Mouse (Mus musculus) forebrain, embryonic 13.5 days (tissue): Measurements from ENCODE around the gene Omt2a. TPM values are rescaled to one million over a fixed set of nuclear protein-coding genes. Genes with fewer than 3 reads are reported as not detected.
"Not testable (repeated sequence)": the region's sequence is repeated elsewhere in the genome, so short reads cannot be mapped to it uniquely, and the experiment has no call there.

Experiments used
- ATAC-seq: fragments of 200-750 bp; cut with Nextera tagmentation; 2 replicates; pipeline ENCODE4 v1.8.0; 2017
- H3K27ac ChIP-seq: fragments of 300-500 bp; sonication (generic); 2 replicates; pipeline ENCODE4 v1.5.1; 2015; ENCODE audit warnings: inconsistent platforms, mild to moderate bottlenecking, moderate library complexity
- H3K27me3 ChIP-seq: fragments of 300-500 bp; sonication (generic); 2 replicates; pipeline ENCODE4 v1.6.1; 2015; ENCODE audit warnings: mild to moderate bottlenecking, inconsistent platforms
- H3K36me3 ChIP-seq: fragments of 300-500 bp; sonication (generic); 2 replicates; pipeline ENCODE4 v1.6.1; 2015; ENCODE audit warnings: mild to moderate bottlenecking, inconsistent platforms; ENCODE audit not compliant: poor library complexity, severe bottlenecking
- H3K4me1 ChIP-seq: fragments of 300-500 bp; sonication (generic); 2 replicates; pipeline ENCODE4 v1.6.1; 2015; ENCODE audit warnings: inconsistent platforms
- H3K4me2 ChIP-seq: fragments of 300-500 bp; sonication (generic); 2 replicates; pipeline ENCODE4 v1.6.1; 2015; ENCODE audit warnings: inconsistent platforms, mild to moderate bottlenecking, moderate library complexity
- H3K4me3 ChIP-seq: fragments of 300-500 bp; sonication (generic); 2 replicates; pipeline ENCODE4 v1.5.1; 2015; ENCODE audit warnings: mild to moderate bottlenecking, inconsistent platforms
- H3K9ac ChIP-seq: fragments of 300-500 bp; sonication (generic); 2 replicates; pipeline ENCODE4 v1.6.1; 2015; ENCODE audit warnings: mild to moderate bottlenecking, inconsistent platforms
- H3K9me3 ChIP-seq: fragments of 300-500 bp; sonication (generic); replicated peaks from 2 replicates; pipeline ENCODE4 v1.6.1; 2016; ENCODE audit warnings: inconsistent platforms
- WGBS: fragments of 180-500 bp; shearing (Covaris S2); methylation state at CpG from one replicate; pipeline ENCODE4 v1.1.7; 2015; 5-methylcytosine and 5-hydroxymethylcytosine counted together
- polyA plus RNA-seq: library from polyadenylated mRNA; unstranded; fragments of >200 nt; fragmentation: Nextera tagmentation; extraction: Ambion mirVana; gene quantifications from 2 replicates; pipeline ENCODE4 v1.2.1, GENCODE M21; 2015

The Omt2a gene
- polyA plus RNA-seq, 1 experiment from 2014 or later: not detected

DNA sequence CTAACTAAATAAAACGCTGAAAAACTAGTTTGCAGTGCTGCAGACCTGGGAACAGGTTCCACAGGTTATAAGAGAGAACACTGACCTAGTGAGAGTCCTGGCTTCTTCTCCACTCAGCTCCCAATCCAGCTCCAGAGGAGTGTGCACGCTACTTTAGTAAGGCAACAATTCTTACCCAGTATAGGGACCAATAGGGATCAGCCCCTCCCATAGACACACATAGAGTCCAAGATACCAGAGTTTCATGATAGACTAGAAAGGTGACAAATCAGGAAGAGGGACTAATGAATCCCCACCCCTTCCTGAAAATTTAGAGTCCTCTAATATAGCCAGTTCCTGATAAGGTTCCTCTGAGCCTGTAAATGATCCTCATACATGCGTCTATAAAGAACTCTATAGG lies 32.4 kb upstream of the Omt2a start:
- ATAC-seq: no peak
- 65% methylated on average over 3 of the region's 3 CpGs for WGBS
- Histone ChIP-seq H3K4me1 (no peaks in the 10 kb centered on the region), H3K9ac (no peak overlapping the region), H3K36me3 (no peaks in the 10 kb centered on the region), H3K27me3 (no peaks in the 10 kb centered on the region), H3K4me3 (no peak overlapping the region), H3K4me2 (no peak overlapping the region), H3K9me3 (no peaks in the 10 kb centered on the region), H3K27ac (no peak overlapping the region)

DNA sequence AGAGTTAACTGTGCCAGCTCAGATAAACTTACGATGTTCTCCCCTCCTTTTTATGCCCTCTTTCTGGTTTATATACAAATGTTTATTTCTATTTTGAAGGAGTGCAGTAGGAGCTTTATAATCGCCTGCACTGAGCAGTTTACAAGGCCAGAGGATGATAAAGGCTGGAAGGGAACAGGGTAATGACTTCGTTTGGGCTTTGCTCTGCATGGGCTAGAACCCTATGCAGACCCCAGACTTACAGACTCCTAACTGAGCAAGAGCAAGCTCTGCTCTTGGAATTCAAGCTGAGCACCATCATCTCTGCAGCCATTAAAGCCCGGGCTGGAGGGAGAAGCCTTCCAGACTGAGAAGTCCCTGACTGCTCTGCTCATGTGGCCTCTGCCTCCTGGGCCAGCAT lies 30.6 kb upstream of the Omt2a start:
- H3K27me3 ChIP-seq, H3K4me1 ChIP-seq, H3K4me3 ChIP-seq, H3K9me3 ChIP-seq, H3K27ac ChIP-seq, H3K4me2 ChIP-seq, H3K9ac ChIP-seq, H3K36me3 ChIP-seq, ATAC-seq: not testable (repeated sequence)
- WGBS: 73% methylated on average over 4 of the region's 4 CpGs

DNA sequence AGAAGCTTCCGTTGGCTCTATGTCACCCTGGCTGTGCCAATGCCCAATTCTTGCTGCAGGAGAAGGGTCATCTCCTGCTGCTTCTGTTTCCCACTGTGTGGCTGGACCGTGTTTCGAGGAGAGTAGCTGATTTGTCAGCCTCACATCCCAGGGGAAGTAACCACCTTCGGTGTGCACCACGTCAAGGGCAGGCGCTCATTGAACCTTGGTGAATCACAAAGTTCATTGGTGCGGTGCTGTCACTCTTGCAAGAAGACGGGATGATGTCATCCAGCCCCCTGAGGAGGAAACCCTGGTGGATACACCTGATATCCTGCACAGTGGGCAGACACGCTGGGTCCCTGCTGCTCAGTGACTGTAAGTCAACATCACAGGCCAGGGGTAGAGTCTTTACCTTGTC lies 28.5 kb upstream of the Omt2a start:
- ATAC-seq, H3K4me2 ChIP-seq: not testable (repeated sequence)
- 90% methylated on average over 9 of the region's 9 CpGs for WGBS

DNA sequence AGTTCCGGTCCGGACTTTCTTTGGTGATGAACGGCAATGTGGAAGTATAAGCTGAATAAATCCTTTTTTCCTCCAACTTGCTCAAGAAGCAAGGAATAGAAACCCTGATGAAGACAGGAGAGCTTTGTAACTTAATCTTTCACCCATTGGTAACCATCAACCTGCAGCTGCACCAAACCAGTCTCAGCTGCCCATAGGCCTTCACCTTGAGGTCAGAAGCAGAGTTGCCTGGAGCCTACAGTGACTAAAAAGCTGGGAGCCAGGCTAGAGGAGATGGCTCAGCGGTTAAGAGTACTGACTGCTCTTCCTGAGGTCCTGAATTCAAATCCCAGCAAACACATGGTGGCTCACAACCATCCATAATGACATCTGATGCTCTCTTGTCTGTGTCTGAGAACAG lies 27.9 kb upstream of the Omt2a start:
- not testable (repeated sequence) for H3K27me3 ChIP-seq, H3K9me3 ChIP-seq, H3K36me3 ChIP-seq, H3K27ac ChIP-seq, H3K4me1 ChIP-seq, H3K4me3 ChIP-seq, H3K9ac ChIP-seq, H3K4me2 ChIP-seq, ATAC-seq
- whole genome bisulfite sequencing: 94% methylated on average over 4 of the region's 4 CpGs

More for the DNA sequence above, 28.5 kb upstream of the Omt2a start:
- H3K9ac ChIP-seq, H3K4me3 ChIP-seq, H3K27ac ChIP-seq, H3K9me3 ChIP-seq, H3K27me3 ChIP-seq, H3K36me3 ChIP-seq, H3K4me1 ChIP-seq: not testable (repeated sequence)

DNA sequence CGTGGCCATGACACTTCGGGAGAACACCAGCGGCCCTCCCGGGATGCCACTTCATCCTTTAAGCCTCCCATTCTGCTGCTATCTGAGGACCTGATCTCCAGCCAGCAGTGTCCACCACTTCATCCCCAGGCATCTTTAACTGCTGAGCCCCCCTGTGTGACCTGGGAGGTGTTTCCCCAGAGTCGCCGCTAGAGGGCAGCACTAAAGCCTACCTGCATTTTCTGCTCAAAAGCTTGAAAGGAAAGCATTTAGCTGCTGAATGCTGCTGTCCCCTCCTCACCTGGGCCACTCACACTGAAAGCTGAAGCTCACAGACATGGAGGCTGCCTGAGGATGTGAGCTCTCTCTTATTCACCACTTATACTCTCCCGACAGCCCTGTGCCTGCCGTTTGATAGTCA lies 25.7 kb upstream of the Omt2a start:
- 10% methylated on average over 8 of the region's 8 CpGs for WGBS
- not testable (repeated sequence) for H3K9me3 ChIP-seq, H3K9ac ChIP-seq, H3K27me3 ChIP-seq, H3K27ac ChIP-seq, ATAC-seq, H3K4me3 ChIP-seq, H3K4me1 ChIP-seq, H3K36me3 ChIP-seq, H3K4me2 ChIP-seq

DNA sequence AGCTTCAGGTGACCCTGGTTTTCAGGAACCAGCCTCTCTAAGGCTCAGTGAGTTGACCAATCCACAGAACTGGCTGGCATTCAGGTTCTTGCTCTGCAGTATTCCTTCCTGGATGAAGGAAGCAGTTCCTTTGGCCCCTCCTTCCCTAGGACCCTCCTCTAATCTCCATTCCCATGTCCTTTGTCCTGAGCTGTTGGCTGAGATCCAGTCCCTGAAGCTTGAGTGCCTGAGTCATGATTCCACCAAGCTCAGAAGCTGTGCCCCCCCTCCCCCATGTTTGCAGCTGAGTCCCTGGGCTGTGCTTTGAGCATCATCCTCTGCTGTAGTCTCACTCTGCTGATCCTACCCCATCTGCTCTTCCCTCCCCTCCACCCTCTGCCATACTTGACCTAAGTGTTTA lies 22.5 kb upstream of the Omt2a start:
- H3K4me2 ChIP-seq, H3K4me3 ChIP-seq, H3K36me3 ChIP-seq, H3K9ac ChIP-seq, H3K4me1 ChIP-seq, H3K27me3 ChIP-seq, H3K9me3 ChIP-seq, H3K27ac ChIP-seq: not testable (repeated sequence)
- peak; percentile 24; the same call in 1 of the 2 replicates for ATAC-seq

DNA sequence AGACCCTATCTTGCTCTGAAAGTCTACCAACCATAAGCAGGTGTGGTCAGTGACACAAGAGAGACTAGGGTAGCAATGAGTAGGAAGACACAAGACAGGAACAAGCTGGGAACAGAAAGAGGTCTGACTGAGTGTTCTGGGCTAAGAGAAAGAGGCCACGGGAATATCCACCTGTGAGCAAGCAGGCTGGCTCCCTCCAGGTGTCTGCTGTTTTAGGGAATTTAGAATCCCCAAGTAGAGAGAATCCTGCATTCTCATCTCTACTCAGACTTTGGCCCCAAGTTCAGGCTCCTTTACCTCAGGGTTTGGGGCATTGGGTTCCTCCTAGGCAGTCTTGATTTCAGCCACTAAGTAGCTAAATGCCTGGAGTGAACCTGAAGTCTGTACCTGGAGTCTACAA lies 12.7 kb upstream of the Omt2a start, which contains the start of gene Omt2b:
Gene Omt2b, plus strand, starts transcription at position 301 of the 400 bp plus-strand sequence.
- H3K4me3 ChIP-seq, H3K4me2 ChIP-seq, H3K36me3 ChIP-seq, H3K27me3 ChIP-seq, ATAC-seq, H3K9me3 ChIP-seq, H3K4me1 ChIP-seq, H3K9ac ChIP-seq, H3K27ac ChIP-seq: not testable (repeated sequence)
- 79% methylated on average over 1 of the region's 1 CpGs for WGBS

DNA sequence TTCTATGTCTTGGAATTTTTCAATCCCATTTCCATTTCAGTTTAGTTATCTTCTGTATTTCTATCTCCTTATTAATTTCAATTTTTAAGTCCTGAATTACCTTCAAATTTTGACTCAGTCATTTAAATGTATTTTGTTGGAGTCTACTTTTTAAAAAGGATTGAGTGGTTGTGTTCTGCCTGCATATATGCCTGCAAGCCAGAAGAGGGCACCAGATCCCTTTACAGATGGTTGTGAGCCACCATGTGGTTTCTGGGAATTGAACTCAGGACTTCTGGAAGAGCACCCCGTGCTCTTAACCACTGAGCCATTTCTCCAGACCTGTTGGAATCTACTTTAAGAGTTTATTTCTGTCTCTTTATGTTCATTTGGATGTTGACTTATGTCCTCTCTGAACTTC lies 4.9 kb upstream of the Omt2a start:
- H3K27ac ChIP-seq: no peak overlapping the region
- ATAC-seq: no peak
- no peaks in the 10 kb centered on the region for H3K9me3 ChIP-seq
- H3K36me3 ChIP-seq: no peaks in the 10 kb centered on the region
- H3K4me1 ChIP-seq: no peaks in the 10 kb centered on the region
- H3K4me3 ChIP-seq: no peak overlapping the region
- WGBS: 38% methylated on average over 1 of the region's 1 CpGs
- no peak overlapping the region for H3K4me2 ChIP-seq
- H3K27me3 ChIP-seq: no peaks in the 10 kb centered on the region
- no peak overlapping the region for H3K9ac ChIP-seq

DNA sequence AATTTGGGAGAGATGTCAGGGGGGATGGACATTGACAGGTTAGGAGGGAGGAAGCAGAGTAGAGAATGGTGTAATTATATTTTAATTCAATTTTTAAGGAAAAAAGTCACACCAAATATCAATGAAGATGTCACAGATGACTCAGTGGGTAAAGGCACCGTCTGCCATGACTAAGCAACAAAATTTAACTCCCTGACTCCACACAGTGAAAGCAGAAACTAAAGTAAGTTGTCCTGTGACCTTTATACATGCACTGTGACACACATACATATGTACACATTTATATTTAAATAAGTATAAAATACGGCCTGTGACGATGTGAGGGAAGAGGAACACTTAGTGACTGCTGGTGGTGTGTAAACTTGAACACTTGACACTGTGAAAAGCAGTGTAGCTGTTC lies 6.5 kb downstream of the Omt2a start:
- WGBS: 85% methylated on average over 3 of the region's 3 CpGs
- not testable (repeated sequence) for H3K36me3 ChIP-seq, ATAC-seq, H3K9me3 ChIP-seq, H3K27ac ChIP-seq, H3K4me2 ChIP-seq, H3K9ac ChIP-seq, H3K27me3 ChIP-seq, H3K4me3 ChIP-seq, H3K4me1 ChIP-seq

DNA sequence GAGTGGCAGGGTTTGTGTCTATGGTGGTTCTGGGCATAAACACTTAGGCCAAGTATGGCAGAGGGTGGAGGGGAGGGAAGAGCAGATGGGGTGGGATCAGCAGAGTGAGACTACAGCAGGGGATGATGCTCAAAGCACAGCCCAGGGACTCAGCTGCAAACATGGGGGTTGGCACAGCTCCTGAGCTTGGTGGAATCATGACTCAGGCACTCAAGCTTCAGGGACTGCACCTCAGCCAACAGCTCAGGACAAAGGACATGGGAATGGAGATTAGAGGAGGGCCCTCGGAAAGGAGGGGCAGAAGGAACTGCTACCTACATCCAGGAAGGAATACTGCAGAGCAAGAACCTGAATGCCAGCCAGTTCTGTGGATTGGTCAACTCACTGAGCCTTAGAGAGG lies 15.5 kb downstream of the Omt2a start:
- H3K9me3 ChIP-seq, H3K27me3 ChIP-seq: not testable (repeated sequence)

DNA sequence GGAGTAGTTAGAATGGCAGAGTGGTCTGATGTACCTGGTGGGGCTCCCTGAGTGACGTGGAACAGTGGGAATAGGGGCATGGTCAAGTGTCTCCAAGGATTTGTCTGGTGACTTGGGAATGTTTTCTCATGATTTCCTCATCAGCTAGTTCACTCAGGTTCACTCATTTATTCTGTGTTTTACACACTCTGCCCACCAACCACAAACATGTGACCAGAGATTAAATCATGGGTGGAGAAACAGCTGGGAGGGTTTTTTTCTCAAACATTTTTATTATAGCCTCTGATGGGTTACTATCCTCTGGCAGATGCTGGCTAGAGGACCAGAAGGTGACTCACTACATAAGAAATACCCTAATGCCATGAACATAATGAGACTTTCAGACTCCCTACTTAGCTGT lies 16.4 kb downstream of the Omt2a start:
- Histone ChIP-seq H3K4me1 (no peaks in the 10 kb centered on the region), H3K9ac (no peak overlapping the region), H3K27me3 (no peaks in the 10 kb centered on the region), H3K27ac (no peak overlapping the region), H3K4me2 (no peak overlapping the region), H3K4me3 (no peak overlapping the region), H3K9me3 (no peaks in the 10 kb centered on the region), H3K36me3 (no peaks in the 10 kb centered on the region)
- 91% methylated on average over 1 of the region's 1 CpGs for WGBS
- no peak for ATAC-seq

More for the DNA sequence above, 15.5 kb downstream of the Omt2a start:
- not testable (repeated sequence) for ATAC-seq, H3K4me3 ChIP-seq, H3K36me3 ChIP-seq, H3K9ac ChIP-seq, H3K4me1 ChIP-seq, H3K27ac ChIP-seq, H3K4me2 ChIP-seq
- 78% methylated on average over 1 of the region's 1 CpGs for WGBS

DNA sequence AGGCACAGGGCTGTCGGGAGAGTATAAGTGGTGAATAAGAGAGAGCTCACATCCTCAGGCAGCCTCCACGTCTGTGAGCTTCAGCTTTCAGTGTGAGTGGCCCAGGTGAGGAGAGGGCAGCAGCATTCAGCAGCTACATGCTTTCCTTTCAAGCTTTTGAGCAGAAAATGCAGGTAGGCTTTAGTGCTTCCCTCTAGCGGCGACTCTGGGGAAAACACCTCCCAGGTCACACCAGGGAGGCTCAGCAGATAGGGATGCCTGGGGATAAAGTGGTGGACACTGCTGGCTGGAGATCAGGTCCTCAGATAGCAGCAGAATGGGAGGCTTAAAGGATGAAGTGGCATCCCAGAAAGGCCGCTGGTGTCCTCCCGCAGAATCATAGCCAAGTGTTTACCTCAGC lies 18.5 kb downstream of the Omt2a start:
- 13% methylated on average over 6 of the region's 6 CpGs for WGBS
- not testable (repeated sequence) for H3K4me3 ChIP-seq, H3K27ac ChIP-seq, H3K4me1 ChIP-seq, H3K9ac ChIP-seq, H3K9me3 ChIP-seq, H3K36me3 ChIP-seq, H3K27me3 ChIP-seq, H3K4me2 ChIP-seq
- ATAC-seq: peak; percentile 48; the same call in 1 of the 2 replicates

DNA sequence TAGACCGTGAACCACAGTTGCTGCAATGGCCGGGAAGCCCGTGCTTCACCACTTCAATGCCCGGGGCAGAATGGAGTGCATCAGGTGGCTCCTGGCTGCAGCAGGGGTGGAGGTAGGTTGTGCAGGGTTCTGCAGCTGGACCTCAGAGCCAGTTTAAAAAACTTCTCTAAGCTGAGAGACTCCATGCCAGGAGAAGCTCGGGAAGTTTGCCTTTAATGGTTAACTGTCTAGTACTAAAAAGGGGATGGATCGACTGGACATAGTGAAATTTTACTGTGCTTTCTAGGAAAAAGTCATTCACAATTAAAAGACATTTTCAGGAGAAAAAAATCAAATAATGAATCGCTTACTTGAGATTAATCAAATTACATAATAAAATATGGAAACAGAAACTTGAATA lies 19.8 kb downstream of the Omt2a start:
- WGBS: 76% methylated on average over 7 of the region's 7 CpGs
- H3K4me3 ChIP-seq, H3K9me3 ChIP-seq, ATAC-seq, H3K36me3 ChIP-seq, H3K4me1 ChIP-seq, H3K9ac ChIP-seq, H3K4me2 ChIP-seq, H3K27ac ChIP-seq, H3K27me3 ChIP-seq: not testable (repeated sequence)
